Mouse (Mus musculus) testis, adult 2 months (tissue): ENCODE data around the gene Gm5244. TPM values are rescaled to one million over a fixed set of nuclear protein-coding genes. Genes with fewer than 3 reads are reported as not detected.

Experiments used
- H3K27ac ChIP-seq: fragments of 200-500 bp; 2 replicates; pipeline ENCODE4 v1.5.1; 2012; ENCODE audit warnings: low read depth, low read length; ENCODE audit not compliant: control insufficient read depth, insufficient read depth
- H3K27me3 ChIP-seq: fragments of 200-500 bp; 2 replicates; pipeline ENCODE4 v1.6.1; 2012; ENCODE audit warnings: mild to moderate bottlenecking, low read length, moderate library complexity; ENCODE audit not compliant: control insufficient read depth, insufficient read depth
- H3K36me3 ChIP-seq: fragments of 200-500 bp; 2 replicates; pipeline ENCODE4 v1.6.1; 2012; ENCODE audit warnings: mild to moderate bottlenecking, low read length; ENCODE audit not compliant: control insufficient read depth, insufficient read depth
- H3K4me1 ChIP-seq: fragments of 200-500 bp; 2 replicates; pipeline ENCODE4 v1.6.1; 2012; ENCODE audit warnings: low read length; ENCODE audit not compliant: control insufficient read depth, insufficient read depth
- H3K4me3 ChIP-seq: fragments of 200-500 bp; 2 replicates; pipeline ENCODE4 v1.5.1; 2012; ENCODE audit warnings: low read depth, mild to moderate bottlenecking, low read length, moderate library complexity, mixed read lengths; ENCODE audit not compliant: control insufficient read depth
- CTCF ChIP-seq: fragments of 200-500 bp; IDR thresholded peaks from 2 replicates; pipeline ENCODE4 v1.5.1; 2012; ENCODE audit warnings: low read depth, mild to moderate bottlenecking, inconsistent platforms, low read length, moderate library complexity; ENCODE audit not compliant: control insufficient read depth, insufficient read depth, insufficient replicate concordance
- POLR2A ChIP-seq: fragments of 200-500 bp; IDR thresholded peaks from 2 replicates; pipeline ENCODE4 v1.6.1; 2012; ENCODE audit warnings: low read depth, mild to moderate bottlenecking, inconsistent platforms, low read length, moderate library complexity; ENCODE audit not compliant: control insufficient read depth
- polyA plus RNA-seq: library from polyadenylated mRNA; depleted of rRNA; stranded (reverse); fragments of >200 nt; gene quantifications from 2 replicates; pipeline ENCODE4 v1.2.3, GENCODE M21; 2012; rRNA removed

The Gm5244 gene
- 0.21 and 0.41 TPM in 2 replicates for polyA plus RNA-seq

GRCm38 (mm10) chr19:12846382-12846781 lies at the start of gene Gm5244:
Gm5244 (plus strand) TSS chr19:12846682.
- H3K4me1 ChIP-seq: no peaks in the 10 kb centered on the region
- H3K36me3 ChIP-seq: no peaks in the 10 kb centered on the region
- H3K27ac ChIP-seq: no peak within 1 kb of the TSS
- no peak within 1 kb of the TSS for H3K4me3 ChIP-seq
- no peaks in the 10 kb centered on the region for H3K27me3 ChIP-seq
- TF ChIP-seq POLR2A: no peak
- TF ChIP-seq CTCF: no peak

- Histone ChIP-seq H3K4me1 (no peaks in the 10 kb centered on the region), H3K36me3 (no peaks in the 10 kb centered on the region), H3K27ac (peak overlapping the region; percentile 100), H3K4me3 (no peak overlapping the region; the same call in 1 of the 2 replicates), H3K27me3 (no peaks in the 10 kb centered on the region)
- TF ChIP-seq POLR2A (no peak), CTCF (no peak)
Observed at GRCm38 (mm10) chr19:12797071-12797470, 49.4 kb upstream of the Gm5244 start.

- no peaks in the 10 kb centered on the region for H3K27me3 ChIP-seq
- no peak for TF ChIP-seq CTCF
- TF ChIP-seq POLR2A: no peak
- H3K27ac ChIP-seq: no peak overlapping the region
- H3K36me3 ChIP-seq: no peaks in the 10 kb centered on the region
- no peaks in the 10 kb centered on the region for H3K4me1 ChIP-seq
- peak overlapping the region; percentile 24 for H3K4me3 ChIP-seq
Observed at GRCm38 (mm10) chr19:12798404-12798803, 48.1 kb upstream of the Gm5244 start.

GRCm38 (mm10) chr19:12799081-12799480 lies 47.4 kb upstream of the Gm5244 start:
- Histone ChIP-seq H3K36me3 (no peaks in the 10 kb centered on the region), H3K4me1 (no peaks in the 10 kb centered on the region), H3K27me3 (no peaks in the 10 kb centered on the region), H3K4me3 (no peak overlapping the region), H3K27ac (no peak overlapping the region)
- TF ChIP-seq POLR2A: no peak
- TF ChIP-seq CTCF: no peak

GRCm38 (mm10) chr19:12800621-12801020 lies 45.9 kb upstream of the Gm5244 start:
- no peak overlapping the region for H3K27ac ChIP-seq
- H3K36me3 ChIP-seq: no peaks in the 10 kb centered on the region
- no peak overlapping the region for H3K4me3 ChIP-seq
- no peaks in the 10 kb centered on the region for H3K27me3 ChIP-seq
- H3K4me1 ChIP-seq: no peaks in the 10 kb centered on the region
- TF ChIP-seq CTCF: no peak

GRCm38 (mm10) chr19:12801046-12801445 lies 45.4 kb upstream of the Gm5244 start:
- Histone ChIP-seq H3K4me3 (no peak overlapping the region), H3K27ac (no peak overlapping the region), H3K36me3 (no peaks in the 10 kb centered on the region), H3K27me3 (no peaks in the 10 kb centered on the region), H3K4me1 (no peaks in the 10 kb centered on the region)
- TF ChIP-seq POLR2A (no peak), CTCF (no peak)

- Histone ChIP-seq H3K4me3 (no peak overlapping the region), H3K27ac (no peak overlapping the region), H3K4me1 (no peaks in the 10 kb centered on the region), H3K27me3 (no peaks in the 10 kb centered on the region), H3K36me3 (no peaks in the 10 kb centered on the region)
- no peak for TF ChIP-seq POLR2A
- no peak for TF ChIP-seq CTCF
Observed at GRCm38 (mm10) chr19:12802830-12803229, 43.7 kb upstream of the Gm5244 start.

GRCm38 (mm10) chr19:12804237-12804636 lies 42.2 kb upstream of the Gm5244 start:
- no peak overlapping the region for H3K27ac ChIP-seq
- TF ChIP-seq POLR2A (no peak), CTCF (no peak)
- H3K4me3 ChIP-seq: no peak overlapping the region
- H3K36me3 ChIP-seq: no peaks in the 10 kb centered on the region
- no peaks in the 10 kb centered on the region for H3K27me3 ChIP-seq
- no peaks in the 10 kb centered on the region for H3K4me1 ChIP-seq
